Mouse (Mus musculus) neutrophil, adult 5-6 weeks (primary cell): ENCODE data around the gene Olfr1242. TPM values are rescaled to one million over a fixed set of nuclear protein-coding genes. Genes with fewer than 3 reads are reported as not detected.

Source experiments
- ATAC-seq: fragments of 151-379, 151-347 bp; 2 replicates; pipeline ENCODE4 v1.8.0; 2017; ENCODE audit warnings: mild to moderate bottlenecking, moderate TSS enrichment; ENCODE audit not compliant: insufficient number of reproducible peaks, poor library complexity, low FRiP score, severe bottlenecking; ENCODE audit errors: extremely low read depth
- total RNA-seq: library from RNA; stranded (forward); fragments of 200-1000 nt; gene quantifications from 2 replicates; pipeline ENCODE4 v1.2.3, GENCODE M21; 2017

The Olfr1242 gene
- total RNA-seq, result not detected in 2 replicates

GRCm38 (mm10) chr2:89498235-89498634 lies at the start of gene Olfr1242:
TSS of gene Olfr1242 (minus strand) at chr2:89498335.
- no peak for ATAC-seq

- ATAC-seq, result no peak
These were observed 46.4 kb upstream of the Olfr1242 start for GRCm38 (mm10) chr2:89544516-89544915.

DNA sequence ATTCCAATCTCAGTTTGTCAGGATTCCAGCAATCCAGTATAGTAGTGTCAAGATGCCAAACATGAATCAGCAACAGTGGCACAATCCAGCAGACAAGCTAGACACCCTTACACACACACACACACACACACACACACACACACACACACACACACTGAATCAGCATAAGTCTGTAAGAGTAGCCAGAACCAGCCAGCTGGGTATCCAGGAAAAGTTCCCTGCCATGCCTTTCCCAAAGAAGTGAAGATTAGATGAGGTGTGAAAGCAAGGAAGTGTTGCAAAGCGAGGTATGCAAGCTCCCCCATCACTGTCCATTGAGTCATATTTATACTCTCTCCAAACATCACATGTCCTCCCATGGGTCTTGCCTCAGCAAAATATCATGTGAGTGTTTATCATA lies 41.8 kb upstream of the Olfr1242 start:
- no peak for ATAC-seq

DNA sequence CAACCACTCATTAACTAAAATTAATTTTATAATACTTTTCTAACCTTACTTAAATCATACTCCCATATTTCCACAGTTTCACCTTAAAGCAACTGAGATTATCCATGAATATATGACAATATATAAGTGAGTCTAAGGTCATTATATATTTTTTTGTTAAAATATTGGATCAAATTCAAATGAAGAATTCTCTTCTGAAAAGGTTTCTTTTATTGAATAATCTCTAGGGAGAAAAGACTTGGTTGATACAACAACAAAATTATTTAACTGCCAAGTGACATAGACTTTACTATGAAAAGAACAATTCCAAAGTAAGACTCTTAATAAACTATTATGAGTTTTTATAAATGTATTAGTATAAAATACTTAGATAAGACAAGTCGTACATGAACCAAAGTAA lies 33.3 kb upstream of the Olfr1242 start, which contains the start of gene Olfr1243:
Olfr1243 (minus strand) TSS at position 101 of the 400 bp plus-strand sequence.
- ATAC-seq, result no peak

- ATAC-seq, result no peak
These were observed 11.1 kb downstream of the Olfr1242 start, which contains the start of gene Olfr1241 for GRCm38 (mm10) chr2:89487026-89487425. TSS of gene Olfr1241 (minus strand) at chr2:89487126.

DNA sequence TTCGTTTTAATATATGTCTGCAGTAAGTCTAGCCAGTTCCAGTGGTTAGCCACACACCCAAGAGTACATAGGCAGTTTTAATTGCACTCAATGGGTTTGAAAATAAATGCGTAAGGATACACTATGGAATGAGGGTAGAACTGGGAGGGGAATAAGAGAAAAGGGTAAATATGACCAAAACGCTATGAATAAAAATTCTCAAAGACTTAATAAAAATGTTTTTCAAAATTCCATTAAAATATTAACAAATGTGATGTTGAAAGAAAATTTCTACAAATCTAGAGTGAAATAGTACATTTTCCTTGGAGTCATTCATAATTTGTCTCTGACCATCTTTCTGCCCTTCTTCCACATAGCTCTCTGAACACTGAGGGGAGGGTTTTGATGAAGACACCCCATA lies 55.2 kb downstream of the Olfr1242 start, which contains the start of gene Olfr1240:
Olfr1240 (minus strand) TSS at position 101 of the 400 bp plus-strand sequence.
- ATAC-seq, result no peak

Other genes with a start within 250 kb of the Olfr1242 start
- gene Olfr1228, start 244.3 kb downstream of the Olfr1242 start, total RNA-seq, result not detected in 2 replicates
- 0.12 TPM in 1 of 2 replicates, not detected in the other for gene Olfr1229, start 210.3 kb downstream of the Olfr1242 start, total RNA-seq
- not detected in 2 replicates for gene Olfr1230, start 201.1 kb downstream of the Olfr1242 start, total RNA-seq
- not detected in 2 replicates for gene Olfr1231, start 191.3 kb downstream of the Olfr1242 start, total RNA-seq
- 1.0 TPM in 1 of 2 replicates, not detected in the other for gene Olfr1232, start 168.7 kb downstream of the Olfr1242 start, total RNA-seq
- gene Olfr1233, start 155.9 kb downstream of the Olfr1242 start, total RNA-seq, result 0.12 TPM in 1 of 2 replicates, not detected in the other
- gene Olfr1234, start 133.5 kb downstream of the Olfr1242 start, total RNA-seq, result 0.23 TPM in 1 of 2 replicates, not detected in the other
- gene Olfr1238, start 88.7 kb downstream of the Olfr1242 start, total RNA-seq, result not detected in 2 replicates
- not detected in 2 replicates for gene Olfr1239, start 77.9 kb downstream of the Olfr1242 start, total RNA-seq
- gene Olfr1240, start 55.3 kb downstream of the Olfr1242 start, total RNA-seq, result not detected in 2 replicates
- gene Olfr1241, start 11.2 kb downstream of the Olfr1242 start, total RNA-seq, result not detected in 2 replicates
- not detected in 2 replicates for gene Olfr1243, start 33.2 kb upstream of the Olfr1242 start, total RNA-seq
- gene Olfr1245, start 80.1 kb upstream of the Olfr1242 start, total RNA-seq, result not detected in 2 replicates
- 0.12 and 0.35 TPM in 2 replicates for gene Olfr1246, start 94.8 kb upstream of the Olfr1242 start, total RNA-seq
- 0.12 TPM in 1 of 2 replicates, not detected in the other for gene Olfr1247, start 115.8 kb upstream of the Olfr1242 start, total RNA-seq
- not detected in 2 replicates for gene Olfr1248, start 119.9 kb upstream of the Olfr1242 start, total RNA-seq
- not detected in 2 replicates for gene Olfr1249, start 136.6 kb upstream of the Olfr1242 start, total RNA-seq
- 0.35 TPM in 1 of 2 replicates, not detected in the other for gene Olfr1250, start 163.1 kb upstream of the Olfr1242 start, total RNA-seq
- not detected in 2 replicates for gene Olfr1251, start 173.6 kb upstream of the Olfr1242 start, total RNA-seq
- gene Olfr1252, start 226.7 kb upstream of the Olfr1242 start, total RNA-seq, result 0.23 TPM in 1 of 2 replicates, not detected in the other